Mouse (Mus musculus) testis, adult 2 months (tissue): ENCODE results near the gene Ehd1. TPM values are rescaled to one million over a fixed set of nuclear protein-coding genes. Genes with fewer than 3 reads are reported as not detected.

ENCODE experiments used
- H3K27ac ChIP-seq: fragments of 200-500 bp; 2 replicates; pipeline ENCODE4 v1.5.1; 2012; ENCODE audit warnings: low read depth, low read length; ENCODE audit not compliant: control insufficient read depth, insufficient read depth
- H3K27me3 ChIP-seq: fragments of 200-500 bp; 2 replicates; pipeline ENCODE4 v1.6.1; 2012; ENCODE audit warnings: mild to moderate bottlenecking, low read length, moderate library complexity; ENCODE audit not compliant: control insufficient read depth, insufficient read depth
- H3K36me3 ChIP-seq: fragments of 200-500 bp; 2 replicates; pipeline ENCODE4 v1.6.1; 2012; ENCODE audit warnings: mild to moderate bottlenecking, low read length; ENCODE audit not compliant: control insufficient read depth, insufficient read depth
- H3K4me1 ChIP-seq: fragments of 200-500 bp; 2 replicates; pipeline ENCODE4 v1.6.1; 2012; ENCODE audit warnings: low read length; ENCODE audit not compliant: control insufficient read depth, insufficient read depth
- H3K4me3 ChIP-seq: fragments of 200-500 bp; 2 replicates; pipeline ENCODE4 v1.5.1; 2012; ENCODE audit warnings: low read depth, mild to moderate bottlenecking, low read length, moderate library complexity, mixed read lengths; ENCODE audit not compliant: control insufficient read depth
- CTCF ChIP-seq: fragments of 200-500 bp; IDR thresholded peaks from 2 replicates; pipeline ENCODE4 v1.5.1; 2012; ENCODE audit warnings: low read depth, mild to moderate bottlenecking, inconsistent platforms, low read length, moderate library complexity; ENCODE audit not compliant: control insufficient read depth, insufficient read depth, insufficient replicate concordance
- POLR2A ChIP-seq: fragments of 200-500 bp; IDR thresholded peaks from 2 replicates; pipeline ENCODE4 v1.6.1; 2012; ENCODE audit warnings: low read depth, mild to moderate bottlenecking, inconsistent platforms, low read length, moderate library complexity; ENCODE audit not compliant: control insufficient read depth
- polyA plus RNA-seq: library from polyadenylated mRNA; depleted of rRNA; stranded (reverse); fragments of >200 nt; gene quantifications from 2 replicates; pipeline ENCODE4 v1.2.3, GENCODE M21; 2012; rRNA removed

The Ehd1 gene
- polyA plus RNA-seq, 1 experiment, result 521 TPM

DNA sequence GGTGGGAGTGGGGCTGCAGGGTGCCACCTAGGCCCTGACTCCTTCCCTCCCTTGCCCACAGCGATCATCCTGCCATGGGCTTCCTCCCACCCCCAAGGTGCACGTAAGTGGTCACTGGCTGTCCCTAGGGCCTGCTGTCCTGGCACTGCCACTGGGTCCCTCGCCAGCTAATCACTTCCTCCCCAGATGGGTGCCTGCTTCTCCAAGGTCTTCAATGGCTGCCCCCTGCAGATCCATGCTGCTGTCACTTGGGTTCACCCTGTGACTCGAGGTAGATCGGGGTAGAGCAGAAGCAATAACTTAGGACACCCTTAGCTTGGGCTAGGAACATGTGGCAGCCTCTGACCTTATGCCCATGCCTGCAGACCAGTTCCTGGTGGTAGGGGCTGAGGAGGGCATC lies 69.5 kb downstream of the Ehd1 start:
- H3K27me3 ChIP-seq, result no peaks in the 10 kb centered on the region
- H3K4me1 ChIP-seq, result peaks cover 5% of the 10 kb centered on the region
- H3K4me3 ChIP-seq, result no peak overlapping the region
- H3K27ac ChIP-seq, result no peak overlapping the region
- TF ChIP-seq CTCF (no peak), POLR2A (no peak)
- no peaks in the 10 kb centered on the region for H3K36me3 ChIP-seq

DNA sequence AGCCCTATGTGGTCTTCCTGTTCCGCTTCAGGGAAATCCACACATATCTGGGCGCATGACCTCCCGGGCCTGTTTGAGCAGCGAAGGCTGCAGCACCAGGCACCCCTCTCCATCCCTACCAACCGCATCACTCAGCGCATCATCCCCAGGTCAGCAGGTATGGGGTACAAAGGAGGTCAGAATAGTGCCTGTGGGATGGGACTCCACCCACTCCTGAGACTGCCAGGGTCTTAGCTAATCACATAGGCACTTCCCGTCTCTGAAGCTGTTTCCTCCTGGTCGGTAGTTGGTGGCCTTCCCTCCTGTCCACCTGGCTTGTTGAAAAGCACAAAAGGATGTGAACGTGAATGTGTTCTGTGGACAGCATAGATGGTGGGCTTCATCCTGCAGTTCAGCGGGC lies 70.1 kb downstream of the Ehd1 start:
- TF ChIP-seq CTCF (no peak), POLR2A (no peak)
- Histone ChIP-seq H3K4me1 (peaks cover 2% of the 10 kb centered on the region), H3K4me3 (no peak overlapping the region), H3K27me3 (no peaks in the 10 kb centered on the region), H3K27ac (no peak overlapping the region), H3K36me3 (no peaks in the 10 kb centered on the region)

DNA sequence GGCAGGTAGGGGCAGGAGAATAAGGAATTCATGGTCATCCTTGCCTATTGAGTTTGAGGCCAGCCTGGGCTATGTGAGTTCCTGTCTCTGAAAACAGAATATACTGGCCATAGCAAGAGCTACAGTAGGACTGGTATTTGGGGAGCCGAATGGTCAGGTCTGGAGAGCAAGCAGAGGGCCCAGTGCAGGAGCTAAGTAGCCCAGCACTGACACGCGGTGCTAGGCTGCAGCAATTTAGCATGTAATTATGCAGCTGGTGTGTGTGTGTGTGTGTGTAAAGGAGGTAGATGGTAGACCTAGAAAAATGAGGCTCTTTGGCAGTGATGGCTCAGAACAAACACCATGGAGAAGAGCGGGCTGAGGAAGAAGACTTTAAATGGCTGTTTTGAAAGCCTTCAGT lies 71.1 kb downstream of the Ehd1 start:
- no peak for TF ChIP-seq CTCF
- no peak for TF ChIP-seq POLR2A
- no peaks in the 10 kb centered on the region for H3K36me3 ChIP-seq
- no peaks in the 10 kb centered on the region for H3K4me1 ChIP-seq
- no peaks in the 10 kb centered on the region for H3K27me3 ChIP-seq
- H3K4me3 ChIP-seq, result no peak overlapping the region
- no peak overlapping the region for H3K27ac ChIP-seq

DNA sequence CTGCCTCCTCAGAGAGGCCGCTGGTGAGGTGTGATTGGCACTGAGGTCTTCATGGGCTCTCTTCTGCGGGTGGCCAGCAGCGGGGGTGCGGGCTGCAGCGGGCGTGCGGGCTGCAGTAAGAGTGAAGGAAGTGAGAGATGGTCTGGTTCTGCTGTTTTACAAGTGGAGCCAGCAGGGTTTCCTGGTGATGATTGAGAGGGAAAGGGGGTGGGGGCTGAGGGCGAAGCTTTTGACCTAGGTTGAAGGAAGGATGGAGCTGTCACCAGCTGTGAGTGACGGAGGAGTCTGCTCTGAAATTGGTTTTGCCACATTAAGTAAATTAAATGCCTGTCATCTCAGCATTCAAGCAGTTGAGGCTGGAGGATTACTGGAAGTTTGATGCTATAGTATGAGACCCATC lies 72.2 kb downstream of the Ehd1 start:
- Histone ChIP-seq H3K27me3 (no peaks in the 10 kb centered on the region), H3K27ac (no peak overlapping the region), H3K36me3 (no peaks in the 10 kb centered on the region), H3K4me1 (no peaks in the 10 kb centered on the region), H3K4me3 (no peak overlapping the region)
- TF ChIP-seq CTCF (no peak), POLR2A (no peak)

DNA sequence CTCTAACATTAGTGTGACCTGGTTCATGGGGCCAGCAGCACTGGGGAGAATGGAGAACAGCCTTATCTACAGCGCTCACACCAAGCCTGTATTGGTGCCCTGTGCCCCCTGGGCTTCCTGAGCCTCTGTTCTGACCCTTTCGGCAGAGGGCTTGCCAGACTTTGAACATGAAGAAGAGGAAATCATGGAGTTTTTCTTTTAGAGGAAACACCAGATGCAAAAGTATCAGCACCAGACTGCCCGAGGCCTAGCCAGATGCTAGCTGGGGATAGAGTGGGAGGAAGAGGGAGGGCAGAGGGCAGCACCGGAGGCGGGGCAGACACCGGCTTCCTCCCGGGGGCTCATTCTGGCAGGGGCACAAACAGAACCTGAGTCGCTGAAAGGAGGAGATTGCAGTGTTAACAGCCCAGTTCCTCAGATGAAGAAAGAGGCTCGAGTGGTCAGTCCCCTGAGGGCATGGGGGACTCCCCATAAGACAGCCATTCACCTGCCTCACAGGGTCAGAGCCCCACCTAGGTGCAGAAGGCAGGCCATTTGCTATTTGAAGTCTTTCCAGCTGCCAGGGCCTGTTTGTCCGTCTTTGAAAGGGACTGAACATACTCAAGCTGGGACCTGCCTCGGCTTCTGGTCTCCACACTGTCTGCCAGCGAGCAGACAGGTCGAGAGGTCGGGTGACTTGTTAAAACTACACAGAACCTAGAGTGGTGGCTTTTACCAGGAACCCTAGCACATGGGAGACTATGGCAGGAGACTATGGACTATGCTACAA lies 72.9 kb downstream of the Ehd1 start:
- TF ChIP-seq CTCF (no peak), POLR2A (no peak)
- Histone ChIP-seq H3K4me3 (no peak overlapping the region), H3K27me3 (no peaks in the 10 kb centered on the region), H3K36me3 (no peaks in the 10 kb centered on the region), H3K4me1 (no peaks in the 10 kb centered on the region), H3K27ac (no peak overlapping the region)

Other genes starting within 250 kb of the Ehd1 start
- gene Syvn1, start 230.1 kb upstream of the Ehd1 start, polyA plus RNA-seq, result 30.5 and 33.3 TPM in 2 replicates
- gene Mrpl49, start 218.9 kb upstream of the Ehd1 start, polyA plus RNA-seq, result 9.5 and 9.8 TPM in 2 replicates
- 605 and 748 TPM in 2 replicates for gene Fau, start 218.9 kb upstream of the Ehd1 start, polyA plus RNA-seq
- 742 and 891 TPM in 2 replicates for gene Znhit2, start 215.5 kb upstream of the Ehd1 start, polyA plus RNA-seq
- gene Tm7sf2, start 208.4 kb upstream of the Ehd1 start, polyA plus RNA-seq, result 26.0 and 26.5 TPM in 2 replicates
- gene Vps51, start 199.5 kb upstream of the Ehd1 start, polyA plus RNA-seq, result 48.4 and 52.1 TPM in 2 replicates
- 190 and 219 TPM in 2 replicates for gene Tmem262, start 196.7 kb upstream of the Ehd1 start, polyA plus RNA-seq
- gene Gm28374, start 194.5 kb upstream of the Ehd1 start, polyA plus RNA-seq, result 3.5 and 5.6 TPM in 2 replicates
- 61.1 and 70.2 TPM in 2 replicates for gene Zfpl1, start 191.8 kb upstream of the Ehd1 start, polyA plus RNA-seq
- gene Cdca5, start 191.7 kb upstream of the Ehd1 start, polyA plus RNA-seq, result 20.9 and 22.0 TPM in 2 replicates
- gene AC131692.1, start 182.3 kb upstream of the Ehd1 start, polyA plus RNA-seq, result 78.6 and 90.7 TPM in 2 replicates
- gene Naaladl1, start 170.9 kb upstream of the Ehd1 start, polyA plus RNA-seq, result 4.0 TPM in 2 replicates
- gene Sac3d1, start 158.1 kb upstream of the Ehd1 start, polyA plus RNA-seq, result 22.3 and 26.8 TPM in 2 replicates
- 13.7 and 15.7 TPM in 2 replicates for gene Snx15, start 148.4 kb upstream of the Ehd1 start, polyA plus RNA-seq
- gene Batf2, start 135.7 kb upstream of the Ehd1 start, polyA plus RNA-seq, result 0.83 and 1.1 TPM in 2 replicates
- 61.5 and 65.5 TPM in 2 replicates for gene Arl2, start 135.2 kb upstream of the Ehd1 start, polyA plus RNA-seq
- 19.0 and 20.7 TPM in 2 replicates for gene Majin, start 92.3 kb upstream of the Ehd1 start, polyA plus RNA-seq
- 3.8 and 4.3 TPM in 2 replicates for gene Gpha2, start 50.3 kb upstream of the Ehd1 start, polyA plus RNA-seq
- gene Ppp2r5b, start 40.9 kb upstream of the Ehd1 start, polyA plus RNA-seq, result 4.6 TPM in 2 replicates
- 40.2 and 40.5 TPM in 2 replicates for gene Atg2a, start 35.1 kb upstream of the Ehd1 start, polyA plus RNA-seq
- 5.3 and 5.4 TPM in 2 replicates for gene Cdc42bpg, start 29.7 kb downstream of the Ehd1 start, polyA plus RNA-seq
- gene Men1, start 58.3 kb downstream of the Ehd1 start, polyA plus RNA-seq, result 24.6 and 24.8 TPM in 2 replicates
- gene Map4k2, start 64.4 kb downstream of the Ehd1 start, polyA plus RNA-seq, result 21.4 and 24.8 TPM in 2 replicates
- gene Sf1, start 87.0 kb downstream of the Ehd1 start, polyA plus RNA-seq, result 167 and 174 TPM in 2 replicates
- gene Pygm, start 107.7 kb downstream of the Ehd1 start, polyA plus RNA-seq, result 6.9 and 7.6 TPM in 2 replicates
- gene Rasgrp2, start 122.6 kb downstream of the Ehd1 start, polyA plus RNA-seq, result 8.2 and 8.4 TPM in 2 replicates
- gene Nrxn2, start 142.0 kb downstream of the Ehd1 start, polyA plus RNA-seq, result 2.5 and 3.2 TPM in 2 replicates